Mouse (Mus musculus) cerebellum, adult 2 months (tissue): ENCODE data around the gene C330007P06Rik.

Experiments
- CTCF ChIP-seq: fragments of 200-500 bp; IDR thresholded peaks from 2 replicates; pipeline ENCODE4 v1.5.1; 2011; ENCODE audit warnings: low read depth, mild to moderate bottlenecking, control low read depth, low read length, moderate library complexity, borderline replicate concordance; ENCODE audit not compliant: insufficient read depth
- POLR2A ChIP-seq: fragments of 200-500 bp; IDR thresholded peaks from 2 replicates; pipeline ENCODE4 v1.6.1; 2011; ENCODE audit warnings: low read length, control low read depth, borderline replicate concordance; ENCODE audit not compliant: insufficient read depth

GRCm38 (mm10) chrX:36795424-36796162 lies 78.3 kb downstream of the C330007P06Rik start, which contains the start of gene Slc25a5:
- TF ChIP-seq CTCF: no peak
- peak; percentile 76 for TF ChIP-seq POLR2A
